Mouse (Mus musculus): ENCODE measurements around the gene Ablim2. TPM values are rescaled to one million over a fixed set of nuclear protein-coding genes. Genes with fewer than 3 reads are reported as not detected.

Ablim2 gene
- total RNA-seq, 2 experiments from 2014 or later: 21.4 to 24.4 TPM

DNA sequence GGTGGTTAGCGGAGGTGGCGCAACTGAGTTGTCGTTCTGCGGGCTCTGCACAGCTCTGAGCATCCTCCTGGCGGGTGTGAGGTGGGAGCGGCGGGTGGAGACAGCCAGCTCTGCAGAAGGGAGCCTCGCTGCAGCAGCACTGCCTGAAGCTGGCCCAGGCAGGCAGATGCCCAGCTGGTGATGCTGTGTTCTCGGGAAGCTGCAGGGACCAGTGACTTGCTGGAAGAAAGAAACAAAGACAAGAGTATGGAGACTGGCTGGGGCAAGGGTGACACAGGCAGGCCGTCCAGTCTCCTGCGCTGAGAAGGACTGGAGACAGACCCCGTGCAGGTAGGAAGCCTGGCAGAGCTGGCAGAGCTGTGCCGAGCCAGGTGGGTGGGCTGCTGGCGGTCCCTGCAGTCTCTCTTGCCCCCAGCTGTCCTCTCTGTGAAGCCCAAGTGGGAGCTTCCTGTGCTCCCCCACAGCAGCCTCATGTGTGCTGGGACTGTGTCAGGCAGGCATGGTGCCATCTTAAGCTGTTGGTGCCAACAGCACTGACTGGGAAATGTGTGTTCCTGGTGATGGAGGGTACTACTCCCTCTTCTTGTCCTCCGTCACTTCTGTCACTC is 56.8 kb downstream of the Ablim2 start:
- DNase-seq: no peak

- DNase-seq: no peak
Observed at GRCm38 (mm10) chr5:35815051-35815450, 57.4 kb downstream of the Ablim2 start.

DNA sequence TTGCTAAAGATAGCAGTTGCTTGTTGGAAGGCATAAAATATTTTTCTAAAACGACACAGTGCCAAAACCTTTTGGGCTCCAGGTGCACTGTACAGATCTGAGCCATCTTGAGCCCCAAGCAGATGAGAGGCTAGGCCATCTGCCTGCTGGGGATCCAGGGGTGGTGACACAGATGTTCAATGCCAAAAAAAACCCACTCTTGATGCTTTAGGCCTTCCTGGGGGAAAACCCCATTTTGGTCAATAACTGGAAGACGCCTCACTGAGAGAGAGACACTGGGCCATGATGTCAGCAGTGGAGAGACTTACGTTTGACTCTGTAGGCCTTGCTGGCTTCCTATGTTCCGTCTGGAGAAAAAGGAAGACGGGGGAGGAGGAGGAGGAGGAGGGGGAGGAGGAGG is 59.6 kb downstream of the Ablim2 start:
- DNase-seq: no peak

- DNase-seq: no peak
Observed at GRCm38 (mm10) chr5:35817882-35818281, 60.2 kb downstream of the Ablim2 start.

- no peak for DNase-seq
Observed at GRCm38 (mm10) chr5:35822721-35823120, 65.0 kb downstream of the Ablim2 start.

- no peak for DNase-seq
Observed at GRCm38 (mm10) chr5:35826465-35826864, 68.8 kb downstream of the Ablim2 start.

- no peak for DNase-seq
Observed at GRCm38 (mm10) chr5:35827075-35827474, 69.4 kb downstream of the Ablim2 start.

DNA sequence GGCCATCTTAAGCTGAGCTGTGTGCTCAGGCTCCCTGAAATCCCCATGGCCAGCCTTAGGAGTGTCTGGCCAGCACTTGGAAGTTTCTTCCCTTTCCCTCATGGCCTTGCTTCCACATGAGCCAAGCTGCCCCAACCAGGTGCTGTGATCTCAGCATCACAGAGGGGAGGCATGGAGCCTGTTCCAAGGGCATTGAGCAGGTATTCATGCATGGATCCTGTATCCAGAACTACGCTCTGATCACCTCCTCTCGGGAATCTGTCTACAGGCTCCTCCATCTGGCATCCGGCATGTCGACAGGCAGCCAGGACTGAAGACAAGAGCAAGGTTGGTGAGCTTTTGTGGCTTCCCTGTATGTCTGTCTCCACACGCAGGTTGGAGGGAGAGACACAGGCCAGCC is 70.2 kb downstream of the Ablim2 start:
- no peak for DNase-seq

DNA sequence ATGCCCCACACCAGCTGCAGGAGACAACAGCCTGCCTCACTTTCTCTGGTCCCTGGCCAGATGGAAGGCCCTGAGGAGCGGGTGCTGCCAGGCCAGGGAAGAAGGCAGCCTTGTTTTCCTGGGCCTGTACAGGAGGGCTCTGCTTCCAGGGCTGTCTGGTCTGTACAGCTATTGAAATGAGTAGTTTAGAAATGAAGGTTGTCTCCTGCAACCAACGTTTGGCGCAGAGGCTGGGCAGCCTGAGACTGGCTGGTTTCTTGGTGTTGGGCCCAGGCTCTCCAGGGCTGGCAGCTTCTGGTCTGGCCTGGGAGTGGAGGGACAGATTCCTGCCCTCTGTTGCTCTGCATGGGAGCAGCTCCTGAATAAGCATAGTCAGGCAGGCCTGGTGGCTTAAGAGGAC is 72.4 kb downstream of the Ablim2 start:
- DNase-seq: peak; percentile 44 to 49

DNA sequence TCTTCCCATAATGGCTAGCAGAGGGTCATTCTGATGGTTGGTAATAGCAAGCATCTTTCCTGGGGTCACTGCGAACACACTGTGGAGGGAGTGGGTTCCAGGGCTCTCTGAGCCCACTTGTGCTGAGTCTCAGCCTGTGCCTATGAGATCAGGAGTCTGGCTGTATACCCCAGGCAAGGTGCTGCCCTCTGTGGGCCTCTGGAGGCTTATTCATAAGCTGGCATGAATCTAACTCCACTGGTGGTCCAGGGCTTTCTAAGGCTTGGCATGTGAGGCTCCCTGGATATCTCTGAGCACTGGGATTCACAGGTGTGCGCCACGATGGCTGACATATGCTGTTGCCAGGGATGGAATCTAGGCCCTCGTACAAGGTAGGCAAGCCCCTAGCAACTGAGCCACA is 76.2 kb downstream of the Ablim2 start:
- no peak for DNase-seq

DNA sequence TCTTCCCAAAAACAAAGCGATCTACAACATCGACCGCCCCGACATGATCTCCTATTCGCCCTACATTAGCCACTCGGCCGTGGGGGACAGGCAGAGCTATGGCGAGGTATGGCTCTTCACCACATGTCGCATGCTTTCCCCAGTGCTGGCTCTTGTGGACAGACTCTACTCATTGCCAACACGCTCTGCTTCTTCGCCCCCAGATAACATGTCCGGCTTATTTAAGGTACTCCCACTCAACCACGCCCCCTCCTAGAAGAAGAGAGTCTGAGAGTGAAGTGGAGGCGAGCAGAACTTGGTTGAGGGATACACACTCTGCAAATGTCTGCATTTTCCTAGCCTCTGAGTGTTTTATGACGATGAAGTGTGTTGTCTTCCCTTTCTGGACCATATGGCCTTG is 79.3 kb downstream of the Ablim2 start:
- no peak for DNase-seq

DNA sequence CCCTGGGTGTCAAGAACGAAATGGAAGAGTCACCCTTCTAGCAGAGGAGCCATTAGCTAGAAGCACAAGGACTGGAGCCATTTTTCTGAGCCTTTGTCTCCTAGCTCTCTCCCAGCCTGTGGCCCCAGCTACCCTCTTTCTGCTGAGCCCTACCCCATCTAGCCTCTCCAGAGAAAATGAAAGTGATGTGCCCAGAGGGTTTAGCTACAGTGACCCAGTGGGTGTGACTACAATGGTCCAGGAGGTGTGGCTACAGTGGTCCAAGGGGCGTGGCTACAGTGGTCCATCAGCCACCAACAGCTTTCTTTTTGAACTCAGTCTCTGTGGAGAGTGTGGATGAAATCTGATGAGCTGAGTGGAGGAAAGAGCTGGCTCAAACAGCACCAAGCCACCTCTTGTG is 81.6 kb downstream of the Ablim2 start:
- DNase-seq: no peak

- DNase-seq: no peak
Observed at GRCm38 (mm10) chr5:35851485-35851884, 93.8 kb downstream of the Ablim2 start.

GRCm38 (mm10) chr5:35853463-35853862 is 95.8 kb downstream of the Ablim2 start:
- no peak for DNase-seq

- DNase-seq: peak; percentile 44 to 55
Observed at GRCm38 (mm10) chr5:35856245-35856644, 98.6 kb downstream of the Ablim2 start.

DNA sequence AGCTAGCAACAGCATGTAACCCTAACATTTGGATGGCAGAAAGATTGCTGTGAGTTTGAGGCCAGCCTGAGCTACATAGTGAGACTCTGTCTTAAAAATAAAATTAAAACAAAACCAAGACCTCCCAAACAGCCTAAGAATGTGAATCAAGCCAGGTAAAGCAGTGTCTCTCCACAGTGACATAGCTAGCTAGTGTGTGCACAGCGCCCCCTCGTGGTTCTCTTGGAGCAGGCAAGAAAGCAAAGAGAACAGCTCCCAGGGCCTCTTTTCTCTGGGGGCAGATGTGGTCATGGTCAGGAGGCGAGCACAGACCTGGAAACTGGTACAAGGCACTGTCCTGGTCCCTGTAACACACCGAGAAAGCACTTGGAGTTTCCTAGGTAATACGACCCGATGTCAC is 100.4 kb downstream of the Ablim2 start:
- peak; percentile 33 to 76 for DNase-seq

DNA sequence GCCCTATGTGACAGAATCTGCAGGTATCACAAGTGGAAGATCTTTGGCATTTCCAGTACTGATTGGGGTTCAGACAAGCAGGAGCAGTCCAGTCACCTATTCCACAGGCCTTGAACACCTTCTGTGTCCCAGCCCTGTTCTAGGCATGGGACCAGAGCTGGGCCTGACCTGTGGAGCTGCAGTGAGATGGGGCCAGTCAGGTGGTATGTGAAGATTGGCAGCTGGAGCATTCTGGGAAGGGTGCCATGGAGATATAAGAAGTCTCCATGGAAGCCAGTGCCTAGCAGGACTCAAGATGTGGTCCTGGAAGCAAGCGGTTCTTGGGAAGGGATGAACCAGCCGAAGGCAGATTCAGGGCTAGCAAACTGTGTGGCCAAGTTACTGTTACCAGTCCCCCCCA is 103.8 kb downstream of the Ablim2 start:
- DNase-seq: no peak

- no peak for DNase-seq
Observed at GRCm38 (mm10) chr5:35869973-35870372, 112.3 kb downstream of the Ablim2 start.

- DNase-seq: peak; percentile 73 to 82
Observed at GRCm38 (mm10) chr5:35870408-35871012, 112.8 kb downstream of the Ablim2 start.

DNA sequence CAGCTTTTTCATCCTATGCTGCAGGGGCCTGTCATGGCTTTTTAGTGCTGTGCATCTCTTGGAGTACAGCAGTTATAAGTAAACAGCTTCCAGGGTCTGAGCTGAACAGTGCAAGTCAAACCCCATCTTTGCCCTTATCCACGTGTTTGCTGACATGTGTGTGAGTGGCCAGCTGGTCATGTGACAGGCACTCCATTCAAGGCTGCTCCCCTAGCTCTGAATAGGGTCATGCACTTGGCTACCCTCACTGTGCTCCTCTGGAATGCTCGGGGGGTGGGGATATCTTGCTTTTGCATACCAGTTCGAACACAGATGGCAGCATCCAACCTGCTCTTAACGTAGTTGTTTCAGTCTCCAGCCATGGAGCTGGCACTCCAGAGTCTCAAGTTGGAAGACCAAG is 115.7 kb downstream of the Ablim2 start:
- no peak for DNase-seq

GRCm38 (mm10) chr5:35876236-35876635 is 118.6 kb downstream of the Ablim2 start:
- no peak for DNase-seq

GRCm38 (mm10) chr5:35879199-35879598 is 121.5 kb downstream of the Ablim2 start:
- DNase-seq: no peak

GRCm38 (mm10) chr5:35882391-35882790 is 124.7 kb downstream of the Ablim2 start:
- no peak for DNase-seq

GRCm38 (mm10) chr5:35884262-35884661 is 126.6 kb downstream of the Ablim2 start:
- peak in 1 of 2 experiments; percentile 58 for DNase-seq
